Mouse (Mus musculus) liver, embryonic 15.5 days (tissue): ENCODE measurements around the gene Dhx32. TPM values are rescaled to one million over a fixed set of nuclear protein-coding genes. Genes with fewer than 3 reads are reported as not detected.
A peak's percentile ranks its signal among the peaks of the same experiment; 100 is the strongest.

Source experiments
- ATAC-seq: fragments of 200-750 bp; cut with Nextera tagmentation; 2 replicates; pipeline ENCODE4 v1.8.0; 2017; ENCODE audit warnings: moderate number of reproducible peaks, mild to moderate bottlenecking, moderate library complexity; ENCODE audit not compliant: insufficient read depth
- H3K27ac ChIP-seq: fragments of 300-500 bp; sonication (generic); replicated peaks from 2 replicates; pipeline ENCODE4 v1.5.1; 2015; ENCODE audit warnings: mild to moderate bottlenecking, inconsistent platforms
- H3K27me3 ChIP-seq: fragments of 300-500 bp; sonication (generic); 2 replicates; pipeline ENCODE4 v1.6.1; 2015; ENCODE audit warnings: mild to moderate bottlenecking, inconsistent platforms
- H3K36me3 ChIP-seq: fragments of 300-500 bp; sonication (generic); replicated peaks from 2 replicates; pipeline ENCODE4 v1.6.1; 2015; ENCODE audit warnings: moderate library complexity, mild to moderate bottlenecking, inconsistent platforms
- H3K4me1 ChIP-seq: fragments of 300-500 bp; sonication (generic); replicated peaks from 2 replicates; pipeline ENCODE4 v1.6.1; 2015; ENCODE audit warnings: inconsistent platforms
- H3K4me2 ChIP-seq: fragments of 300-500 bp; sonication (generic); 2 replicates; pipeline ENCODE4 v1.6.1; 2015; ENCODE audit warnings: moderate library complexity, mild to moderate bottlenecking, inconsistent platforms
- H3K4me3 ChIP-seq: fragments of 300-500 bp; sonication (generic); replicated peaks from 2 replicates; pipeline ENCODE4 v1.5.1; 2015; ENCODE audit warnings: mild to moderate bottlenecking, inconsistent platforms
- H3K9ac ChIP-seq: fragments of 300-500 bp; sonication (generic); 2 replicates; pipeline ENCODE4 v1.6.1; 2015; ENCODE audit warnings: moderate library complexity, mild to moderate bottlenecking, inconsistent platforms
- H3K9me3 ChIP-seq: fragments of 300-500 bp; sonication (generic); replicated peaks from 2 replicates; pipeline ENCODE4 v1.6.1; 2016; ENCODE audit warnings: inconsistent platforms
- WGBS: fragments of 180-500 bp; shearing (Covaris S2); methylation state at CpG from one replicate; pipeline ENCODE4 v1.1.7; 2015; ENCODE audit warnings: mixed read lengths; ENCODE audit not compliant: insufficient replicate concordance; 5-methylcytosine and 5-hydroxymethylcytosine counted together
- polyA plus RNA-seq: library from polyadenylated mRNA; unstranded; fragments of >200 nt; fragmentation: Nextera tagmentation; extraction: Ambion mirVana; gene quantifications from 2 replicates; pipeline ENCODE4 v1.2.1, GENCODE M21; 2015

Dhx32 gene
- polyA plus RNA-seq = 10.7 and 11.2 TPM in 2 replicates

DNA sequence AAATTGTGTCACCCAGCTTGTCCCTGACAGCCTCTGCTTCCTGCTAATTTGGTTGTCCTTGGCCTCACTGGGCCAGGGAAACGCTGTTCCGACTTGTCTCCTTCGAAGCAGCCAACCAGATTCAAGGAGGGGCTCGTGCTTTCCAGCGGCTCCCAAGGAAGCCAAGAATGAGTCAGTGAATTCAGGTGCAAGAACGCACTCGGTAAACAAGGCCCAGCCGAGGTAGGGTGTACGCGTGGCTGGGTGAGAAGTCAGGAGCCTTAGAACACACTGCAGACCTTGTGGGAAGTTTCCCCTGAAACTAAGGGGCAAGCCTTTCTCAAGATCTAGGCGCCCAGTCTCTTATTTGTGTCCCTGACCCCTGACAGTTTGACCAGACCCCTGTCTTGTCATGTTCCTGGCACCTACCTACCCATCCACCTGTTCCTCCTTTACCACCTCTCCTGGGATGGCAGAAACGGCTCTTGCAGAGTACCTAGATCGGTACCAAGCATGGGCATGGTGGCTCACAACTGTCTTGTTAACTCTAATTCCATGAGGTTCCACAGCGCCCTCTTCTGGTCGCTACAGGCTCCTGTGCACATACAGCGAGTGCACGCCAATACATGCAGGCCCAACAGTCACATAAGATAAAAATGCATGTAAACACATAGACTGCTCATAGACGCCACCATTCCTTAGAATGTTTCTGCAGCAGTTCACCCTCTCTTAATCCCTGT lies at the start of gene Dhx32:
TSS of gene Dhx32 (minus strand) at position 10 of the 719 bp plus-strand sequence.
- H3K4me3 ChIP-seq = peak within 1 kb of the TSS; percentile 16

DNA sequence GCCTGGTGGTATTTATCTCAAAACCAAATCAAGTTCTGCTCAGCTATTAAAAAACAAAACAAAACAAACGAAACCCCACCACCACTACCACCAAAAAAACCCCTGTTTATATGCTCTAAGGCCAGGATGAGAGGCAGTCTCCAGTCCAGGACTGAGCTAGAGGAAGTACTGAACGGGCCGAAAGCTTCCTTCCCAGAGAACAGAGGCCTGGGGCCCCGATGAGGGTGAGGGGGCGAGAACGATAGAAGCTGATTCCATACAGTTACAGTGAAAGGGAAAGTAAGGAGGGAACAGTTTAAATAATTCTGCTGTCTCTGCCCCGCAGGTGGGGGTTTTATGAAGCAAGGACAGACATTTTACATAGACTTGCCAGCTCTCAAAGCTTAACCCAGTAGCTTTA lies 47.1 kb upstream of the Dhx32 start:
- H3K4me3 ChIP-seq = no peak overlapping the region
- no peak overlapping the region for H3K9ac ChIP-seq
- no peak for ATAC-seq

More for the DNA sequence above, at the start of gene Dhx32:
- no peaks in the 10 kb centered on the region for H3K9me3 ChIP-seq
- H3K36me3 ChIP-seq = no peaks in the 10 kb centered on the region
- H3K9ac ChIP-seq = peak within 1 kb of the TSS; percentile 29; the same call in 1 of the 2 replicates
- peak within 1 kb of the TSS; percentile 48 for H3K4me2 ChIP-seq
- peak within 1 kb of the TSS; percentile 35; the same call in 1 of the 2 replicates for H3K27ac ChIP-seq
- peaks cover 13% of the 10 kb centered on the region; the same call in 1 of the 2 replicates for H3K4me1 ChIP-seq
- ATAC-seq = peak; percentile 85
- WGBS = 21% methylated on average over 18 of the region's 18 CpGs
- H3K27me3 ChIP-seq = no peaks in the 10 kb centered on the region

DNA sequence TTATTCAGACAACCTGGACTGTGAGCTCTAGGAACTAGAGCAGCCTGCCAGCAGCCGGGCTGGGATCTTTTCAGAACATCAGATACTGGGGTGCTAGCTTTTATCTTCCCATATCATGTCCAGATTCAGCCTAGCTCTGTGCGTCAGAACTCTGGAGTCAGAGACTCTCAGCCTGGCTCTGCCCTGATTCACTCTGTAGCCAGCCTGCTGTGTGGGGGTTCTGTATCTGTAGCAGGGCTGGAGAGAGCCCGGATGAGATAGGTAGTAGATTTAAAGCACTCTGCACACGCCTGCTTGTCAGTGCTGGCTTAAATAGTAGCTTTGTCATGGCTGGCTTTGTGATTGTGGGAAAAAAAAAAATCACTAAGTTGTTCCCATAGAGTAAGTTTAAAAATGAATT lies 46.0 kb upstream of the Dhx32 start:
- ATAC-seq = no peak
- no peaks in the 10 kb centered on the region for H3K36me3 ChIP-seq
- H3K4me3 ChIP-seq = no peak overlapping the region
- no peak overlapping the region for H3K27ac ChIP-seq
- H3K9ac ChIP-seq = no peak overlapping the region
- H3K9me3 ChIP-seq = no peaks in the 10 kb centered on the region
- no peaks in the 10 kb centered on the region for H3K4me1 ChIP-seq
- H3K4me2 ChIP-seq = no peak overlapping the region
- no peaks in the 10 kb centered on the region for H3K27me3 ChIP-seq
- WGBS = 45% methylated on average over 4 of the region's 4 CpGs

More for the DNA sequence above, 47.1 kb upstream of the Dhx32 start:
- Histone ChIP-seq H3K36me3 (no peaks in the 10 kb centered on the region), H3K4me1 (no peaks in the 10 kb centered on the region), H3K9me3 (no peaks in the 10 kb centered on the region), H3K27ac (no peak overlapping the region), H3K4me2 (no peak overlapping the region), H3K27me3 (no peaks in the 10 kb centered on the region)
- WGBS = 20% methylated on average over 7 of the region's 7 CpGs

DNA sequence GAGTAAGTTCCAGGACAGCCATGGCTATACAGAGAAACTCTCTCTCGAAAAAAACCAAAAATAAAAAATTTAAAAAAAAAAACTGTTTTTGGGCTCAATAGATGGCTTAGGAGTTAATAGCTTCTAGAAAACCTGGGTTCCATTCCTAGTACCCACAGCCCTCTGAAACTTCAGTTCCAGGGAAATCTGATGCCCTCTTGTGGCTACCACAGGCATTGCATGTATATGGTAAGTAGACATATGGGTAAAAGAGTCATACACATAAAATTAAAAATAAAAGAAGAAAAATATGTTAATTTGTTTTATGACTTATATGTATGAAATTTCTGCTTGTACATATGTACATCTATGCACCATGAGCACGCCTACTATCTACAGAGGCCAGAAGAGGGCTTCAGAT lies 42.1 kb upstream of the Dhx32 start:
- Histone ChIP-seq H3K27ac (no peak overlapping the region), H3K36me3 (no peaks in the 10 kb centered on the region), H3K9me3 (no peaks in the 10 kb centered on the region), H3K27me3 (no peaks in the 10 kb centered on the region), H3K4me2 (no peak overlapping the region), H3K4me1 (no peaks in the 10 kb centered on the region), H3K9ac (no peak overlapping the region), H3K4me3 (no peak overlapping the region)
- WGBS = 51% methylated on average over 2 of the region's 2 CpGs
- ATAC-seq = no peak

DNA sequence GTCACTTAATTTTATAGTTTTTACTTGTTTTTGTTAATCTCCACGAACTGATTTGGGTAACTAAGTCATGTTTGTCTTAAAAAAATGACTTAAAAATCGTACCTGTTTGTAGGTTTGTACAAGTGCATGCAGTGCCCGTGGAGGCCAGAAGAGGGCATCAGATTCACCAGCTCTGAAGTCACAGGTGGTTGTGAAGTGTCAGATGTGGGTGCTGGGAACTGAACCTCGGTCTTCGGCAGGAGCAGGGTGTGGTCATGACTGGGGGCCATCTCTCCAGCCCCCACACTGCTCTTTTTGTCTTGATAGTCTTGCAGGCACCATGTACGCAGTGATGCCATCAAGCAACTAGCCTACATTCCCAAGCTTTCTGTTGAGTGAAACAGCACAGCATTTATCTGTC lies 41.2 kb upstream of the Dhx32 start:
- WGBS = 67% methylated on average over 6 of the region's 6 CpGs

DNA sequence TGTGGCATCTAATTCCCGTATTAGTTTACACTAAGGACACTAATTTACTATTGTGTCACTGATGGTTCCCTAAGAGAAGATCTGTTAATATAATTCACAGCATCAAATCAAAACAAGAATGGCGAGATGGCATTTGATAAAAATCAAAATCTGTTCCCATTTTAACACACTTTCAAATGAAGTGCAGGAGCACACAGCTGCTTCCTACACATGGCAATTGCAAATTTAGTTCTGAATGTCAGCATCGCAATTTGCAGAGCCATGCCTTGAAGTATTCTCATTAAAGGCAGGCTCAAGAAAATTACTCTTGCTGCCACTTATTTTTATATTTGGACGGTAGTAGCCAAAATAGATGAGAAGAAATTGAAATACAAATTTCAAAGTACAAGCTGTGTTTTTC lies 30.8 kb upstream of the Dhx32 start:
- H3K9ac ChIP-seq = no peak overlapping the region
- no peaks in the 10 kb centered on the region for H3K4me1 ChIP-seq
- H3K27me3 ChIP-seq = no peaks in the 10 kb centered on the region
- H3K27ac ChIP-seq = no peak overlapping the region
- H3K9me3 ChIP-seq = no peaks in the 10 kb centered on the region
- no peak overlapping the region for H3K4me2 ChIP-seq
- no peak for ATAC-seq
- no peak overlapping the region for H3K4me3 ChIP-seq
- WGBS = 59% methylated on average over 4 of the region's 4 CpGs
- H3K36me3 ChIP-seq = no peaks in the 10 kb centered on the region

More for the DNA sequence above, 41.2 kb upstream of the Dhx32 start:
- Histone ChIP-seq H3K36me3 (no peaks in the 10 kb centered on the region), H3K9ac (no peak overlapping the region), H3K4me1 (no peaks in the 10 kb centered on the region), H3K27me3 (no peaks in the 10 kb centered on the region), H3K4me3 (no peak overlapping the region), H3K9me3 (no peaks in the 10 kb centered on the region), H3K4me2 (no peak overlapping the region), H3K27ac (no peak overlapping the region)
- no peak for ATAC-seq

DNA sequence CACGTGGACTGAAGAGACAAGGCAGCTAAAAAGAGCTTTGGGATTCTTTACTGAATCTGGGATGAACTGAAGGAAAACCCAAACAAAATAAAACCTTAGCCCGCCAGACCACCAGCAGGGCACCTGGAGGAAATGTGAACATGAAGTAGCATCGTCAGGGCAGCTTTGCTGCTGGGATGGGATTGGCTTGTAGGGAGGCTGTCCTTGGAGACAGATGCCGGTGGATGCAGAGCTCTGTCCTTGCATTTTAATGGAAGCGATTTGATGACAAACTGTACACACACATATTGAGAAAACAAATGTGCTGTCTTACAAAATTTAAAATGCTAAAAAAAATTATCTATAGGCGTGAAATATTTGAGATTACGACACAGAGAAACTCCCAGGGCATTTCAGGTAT lies 30.4 kb upstream of the Dhx32 start:
- ATAC-seq = no peak
- Histone ChIP-seq H3K36me3 (no peaks in the 10 kb centered on the region), H3K4me2 (no peak overlapping the region), H3K4me3 (no peak overlapping the region), H3K27ac (no peak overlapping the region), H3K27me3 (no peaks in the 10 kb centered on the region), H3K9ac (no peak overlapping the region), H3K9me3 (no peaks in the 10 kb centered on the region), H3K4me1 (no peaks in the 10 kb centered on the region)
- WGBS = 66% methylated on average over 7 of the region's 7 CpGs

DNA sequence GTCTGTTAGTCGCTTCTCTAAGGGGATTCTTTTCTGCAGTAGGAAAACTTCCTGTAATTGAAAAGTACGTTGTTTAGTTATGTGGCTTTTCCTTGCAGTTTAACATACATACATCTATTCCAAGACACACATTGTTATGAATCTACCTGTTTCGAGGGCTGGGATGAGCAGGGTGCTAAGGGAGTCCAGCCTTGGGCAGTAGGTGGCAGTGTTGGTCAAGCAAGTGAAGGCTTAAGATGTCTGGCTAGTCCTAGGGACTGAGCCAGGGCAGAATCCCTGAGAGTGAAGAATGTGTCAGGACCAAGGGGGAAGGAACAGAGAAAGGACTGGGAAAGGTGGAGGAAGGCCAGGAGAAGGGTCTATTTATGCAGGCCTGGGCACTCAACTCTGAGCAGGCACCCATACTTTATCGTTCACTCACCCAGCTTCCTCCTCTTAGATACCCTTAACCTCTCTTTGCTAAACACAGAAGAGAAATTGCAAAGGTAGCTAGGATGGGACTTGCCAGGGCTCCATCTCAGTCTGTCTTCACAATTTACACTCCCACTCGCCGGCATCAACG lies 23.2 kb upstream of the Dhx32 start:
- WGBS = 42% methylated on average over 7 of the region's 7 CpGs
- no peak overlapping the region for H3K4me3 ChIP-seq
- H3K27me3 ChIP-seq = no peaks in the 10 kb centered on the region
- ATAC-seq = no peak
- no peak overlapping the region for H3K9ac ChIP-seq
- no peaks in the 10 kb centered on the region for H3K4me1 ChIP-seq
- no peaks in the 10 kb centered on the region for H3K36me3 ChIP-seq
- H3K4me2 ChIP-seq = no peak overlapping the region
- H3K27ac ChIP-seq = no peak overlapping the region
- H3K9me3 ChIP-seq = no peaks in the 10 kb centered on the region

DNA sequence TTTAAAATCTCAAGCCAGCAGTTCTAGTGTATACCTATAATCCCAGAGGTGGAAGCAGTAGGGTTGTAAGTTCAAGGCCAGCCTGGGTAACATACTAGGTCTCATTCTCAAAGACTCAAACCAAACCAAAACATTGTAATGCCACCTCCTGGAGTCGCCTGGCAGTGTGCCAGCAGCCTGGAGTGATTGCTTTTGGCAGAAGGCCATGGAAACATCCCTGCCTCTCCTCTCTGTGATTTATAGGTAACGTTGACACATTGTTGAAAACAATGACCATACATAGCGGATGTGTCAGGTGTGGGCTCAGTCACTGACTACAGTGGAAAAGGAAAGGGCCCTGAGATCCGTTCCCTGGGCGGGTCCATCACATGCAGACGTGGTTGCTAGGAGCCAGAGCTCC lies 19.3 kb upstream of the Dhx32 start:
- Histone ChIP-seq H3K36me3 (no peaks in the 10 kb centered on the region), H3K4me1 (no peaks in the 10 kb centered on the region), H3K27ac (no peak overlapping the region), H3K9me3 (no peaks in the 10 kb centered on the region), H3K27me3 (no peaks in the 10 kb centered on the region), H3K4me3 (no peak overlapping the region), H3K9ac (no peak overlapping the region), H3K4me2 (no peak overlapping the region)
- ATAC-seq = no peak
- WGBS = 51% methylated on average over 6 of the region's 6 CpGs

DNA sequence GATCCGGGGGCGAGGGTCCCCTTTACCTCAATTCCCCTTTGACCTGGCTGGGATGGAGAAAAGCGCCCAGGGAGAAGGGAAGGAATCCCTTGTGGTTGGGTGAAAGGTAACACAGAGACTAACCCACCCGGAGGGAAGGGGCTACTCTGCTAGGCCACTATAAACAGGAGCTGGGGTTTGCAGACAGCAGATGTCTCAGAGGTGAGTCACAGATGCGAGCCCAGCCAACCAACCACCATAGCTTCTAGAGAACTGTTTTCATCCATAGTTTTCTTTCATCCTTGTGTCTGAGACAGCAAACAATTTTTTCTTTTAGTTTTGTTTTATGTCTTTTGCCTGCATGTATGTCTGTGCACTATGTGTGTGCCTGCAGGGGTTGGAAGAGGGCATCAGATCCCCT lies 17.4 kb upstream of the Dhx32 start:
- 55% methylated on average over 5 of the region's 5 CpGs for WGBS
- H3K4me2 ChIP-seq = no peak overlapping the region
- no peak overlapping the region for H3K27ac ChIP-seq
- no peak overlapping the region for H3K9ac ChIP-seq
- no peaks in the 10 kb centered on the region for H3K36me3 ChIP-seq
- no peak for ATAC-seq
- H3K4me1 ChIP-seq = no peaks in the 10 kb centered on the region
- H3K9me3 ChIP-seq = no peaks in the 10 kb centered on the region
- H3K4me3 ChIP-seq = no peak overlapping the region
- H3K27me3 ChIP-seq = no peaks in the 10 kb centered on the region

DNA sequence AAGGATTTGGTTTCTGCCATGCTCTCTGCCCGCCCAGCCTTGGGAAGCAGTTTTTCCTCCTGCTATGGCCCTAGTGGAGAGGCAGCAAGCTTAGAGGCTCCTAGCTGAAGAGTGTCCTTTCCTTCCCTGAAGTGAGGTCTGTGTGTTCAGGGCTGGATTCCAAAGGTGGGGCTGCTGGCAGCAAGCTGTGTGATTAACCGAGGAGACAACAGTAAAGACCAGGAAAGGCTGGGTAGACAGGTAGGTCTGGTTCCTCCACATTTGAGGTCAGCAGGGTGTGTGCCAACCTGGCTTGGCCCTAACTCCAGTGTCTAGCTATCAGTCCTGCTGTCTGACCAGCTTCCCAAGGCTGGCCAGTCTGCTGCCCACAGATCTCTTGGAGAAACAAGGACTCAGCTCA lies 12.2 kb upstream of the Dhx32 start:
- Histone ChIP-seq H3K4me2 (no peak overlapping the region), H3K36me3 (no peaks in the 10 kb centered on the region), H3K27ac (no peak overlapping the region), H3K4me1 (no peaks in the 10 kb centered on the region), H3K4me3 (no peak overlapping the region), H3K9me3 (no peaks in the 10 kb centered on the region), H3K27me3 (no peaks in the 10 kb centered on the region), H3K9ac (no peak overlapping the region)
- ATAC-seq = no peak
- WGBS = 67% methylated on average over 2 of the region's 2 CpGs
